In genomic region chr11:59456346-59456745, GRCm38 (mm10) we compare ENCODE assay signal across 16 mouse cellular contexts.
"Had no signal": no experiment of that assay in that cellular context is flagged by ENCODE, and none has a peak within 500 bp of the region (broad histone marks: within the 10 kb centered on the region; RNA-seq: fewer than 3 reads in every experiment).

No protein-coding gene starts in this region.

- H3K9me3 ChIP-seq: liver, embryonic 15.5 days; midbrain, embryonic 13.5 days; neural tube, embryonic 15.5 days had no signal

- ATAC-seq: midbrain, embryonic 13.5 days had no signal

- H3K27ac ChIP-seq: layer of hippocampus, adult 2 months; liver, embryonic 15.5 days; midbrain, embryonic 13.5 days; neural tube, embryonic 15.5 days had no signal

- DNase-seq: kidney, adult 18-20 months; kidney, postnatal 10 days; kidney, postnatal 4 days; left cerebral cortex, postnatal 4 days; lung, embryonic 14.5 days; lung, postnatal 10 days; lung, postnatal 4 days; right cerebral cortex, adult 18-20 months; right cerebral cortex, postnatal 25 days; thymus, adult 2 months; thymus, postnatal 25 days had no signal

- H3K9ac ChIP-seq: liver, embryonic 15.5 days; lung, embryonic 14.5 days; midbrain, embryonic 13.5 days; neural tube, embryonic 15.5 days had no signal

- H3K4me3 ChIP-seq: layer of hippocampus, adult 2 months; liver, embryonic 15.5 days; midbrain, embryonic 13.5 days; neural tube, embryonic 15.5 days had no signal

- H3K4me2 ChIP-seq: liver, embryonic 11.5 days; liver, embryonic 15.5 days; lung, embryonic 14.5 days; midbrain, embryonic 13.5 days; neural tube, embryonic 15.5 days had no signal

- H3K27me3 ChIP-seq: liver, embryonic 15.5 days; midbrain, embryonic 13.5 days; neural tube, embryonic 15.5 days had no signal
